Mouse (Mus musculus): ENCODE results near the gene Unc5c. TPM values are rescaled to one million over a fixed set of nuclear protein-coding genes. Genes with fewer than 3 reads are reported as not detected.

The Unc5c gene
- polyA plus RNA-seq, 1 experiment, result 0.22 TPM

GRCm38 (mm10) chr3:141791026-141791780, 326.2 kb downstream of the Unc5c start:
- TF ChIP-seq CTCF (IDR thresholded peaks at IDR 0.05; ENCODE audit: control insufficient read depth, insufficient read depth, insufficient replicate concordance, low read depth, low read length), result no peak
- TF ChIP-seq POLR2A (IDR thresholded peaks at IDR 0.05; ENCODE audit: control insufficient read depth, low read depth, low read length), result no peak
- Histone ChIP-seq H3K4me3 (ENCODE audit: control insufficient read depth, low read depth, low read length) (no peak overlapping the region), H3K27ac (ENCODE audit: control insufficient read depth, insufficient read depth, low read depth, low read length) (no peak overlapping the region), H3K27me3 (ENCODE audit: control insufficient read depth, insufficient read depth, low read length) (no peaks in the 10 kb centered on the region), H3K36me3 (ENCODE audit: control insufficient read depth, insufficient read depth, low read length) (no peaks in the 10 kb centered on the region), H3K4me1 (ENCODE audit: control insufficient read depth, insufficient read depth, low read length) (no peaks in the 10 kb centered on the region)

- TF ChIP-seq CTCF (IDR thresholded peaks at IDR 0.05; ENCODE audit: control insufficient read depth, insufficient read depth, insufficient replicate concordance, low read depth, low read length) (no peak), POLR2A (IDR thresholded peaks at IDR 0.05; ENCODE audit: control insufficient read depth, low read depth, low read length) (no peak)
Measured at GRCm38 (mm10) chr3:141792106-141792505, 327.1 kb downstream of the Unc5c start.

GRCm38 (mm10) chr3:141793755-141794154, 328.7 kb downstream of the Unc5c start:
- Histone ChIP-seq H3K4me3 (ENCODE audit: control insufficient read depth, low read depth, low read length) (no peak overlapping the region), H3K36me3 (ENCODE audit: control insufficient read depth, insufficient read depth, low read length) (no peaks in the 10 kb centered on the region), H3K27me3 (ENCODE audit: control insufficient read depth, insufficient read depth, low read length) (no peaks in the 10 kb centered on the region), H3K4me1 (ENCODE audit: control insufficient read depth, insufficient read depth, low read length) (no peaks in the 10 kb centered on the region), H3K27ac (ENCODE audit: control insufficient read depth, insufficient read depth, low read depth, low read length) (no peak overlapping the region)
- no peak for TF ChIP-seq POLR2A (IDR thresholded peaks at IDR 0.05; ENCODE audit: control insufficient read depth, low read depth, low read length)
- TF ChIP-seq CTCF (IDR thresholded peaks at IDR 0.05; ENCODE audit: control insufficient read depth, insufficient read depth, insufficient replicate concordance, low read depth, low read length), result no peak

More at GRCm38 (mm10) chr3:141792106-141792505, 327.1 kb downstream of the Unc5c start:
- Histone ChIP-seq H3K4me3 (ENCODE audit: control insufficient read depth, low read depth, low read length) (no peak overlapping the region), H3K27me3 (ENCODE audit: control insufficient read depth, insufficient read depth, low read length) (no peaks in the 10 kb centered on the region), H3K36me3 (ENCODE audit: control insufficient read depth, insufficient read depth, low read length) (no peaks in the 10 kb centered on the region), H3K4me1 (ENCODE audit: control insufficient read depth, insufficient read depth, low read length) (no peaks in the 10 kb centered on the region), H3K27ac (ENCODE audit: control insufficient read depth, insufficient read depth, low read depth, low read length) (no peak overlapping the region)

GRCm38 (mm10) chr3:141794371-141794770, 329.4 kb downstream of the Unc5c start:
- H3K27ac ChIP-seq (ENCODE audit: control insufficient read depth, insufficient read depth, low read depth, low read length), result no peak overlapping the region
- H3K27me3 ChIP-seq (ENCODE audit: control insufficient read depth, insufficient read depth, low read length), result no peaks in the 10 kb centered on the region
- no peak overlapping the region for H3K4me3 ChIP-seq (ENCODE audit: control insufficient read depth, low read depth, low read length)
- TF ChIP-seq POLR2A (IDR thresholded peaks at IDR 0.05; ENCODE audit: control insufficient read depth, low read depth, low read length), result no peak
- no peak for TF ChIP-seq CTCF (IDR thresholded peaks at IDR 0.05; ENCODE audit: control insufficient read depth, insufficient read depth, insufficient replicate concordance, low read depth, low read length)
- H3K36me3 ChIP-seq (ENCODE audit: control insufficient read depth, insufficient read depth, low read length), result no peaks in the 10 kb centered on the region
- H3K4me1 ChIP-seq (ENCODE audit: control insufficient read depth, insufficient read depth, low read length), result no peaks in the 10 kb centered on the region

- TF ChIP-seq CTCF (IDR thresholded peaks at IDR 0.05; ENCODE audit: control insufficient read depth, insufficient read depth, insufficient replicate concordance, low read depth, low read length) (no peak), POLR2A (IDR thresholded peaks at IDR 0.05; ENCODE audit: control insufficient read depth, low read depth, low read length) (no peak)
- H3K4me3 ChIP-seq (ENCODE audit: control insufficient read depth, low read depth, low read length), result no peak overlapping the region
- no peak overlapping the region for H3K27ac ChIP-seq (ENCODE audit: control insufficient read depth, insufficient read depth, low read depth, low read length)
- no peaks in the 10 kb centered on the region for H3K36me3 ChIP-seq (ENCODE audit: control insufficient read depth, insufficient read depth, low read length)
- H3K4me1 ChIP-seq (ENCODE audit: control insufficient read depth, insufficient read depth, low read length), result no peaks in the 10 kb centered on the region
- no peaks in the 10 kb centered on the region for H3K27me3 ChIP-seq (ENCODE audit: control insufficient read depth, insufficient read depth, low read length)
Measured at GRCm38 (mm10) chr3:141797372-141797771, 332.4 kb downstream of the Unc5c start.

GRCm38 (mm10) chr3:141797789-141798188, 332.8 kb downstream of the Unc5c start:
- TF ChIP-seq CTCF (IDR thresholded peaks at IDR 0.05; ENCODE audit: control insufficient read depth, insufficient read depth, insufficient replicate concordance, low read depth, low read length), result no peak
- TF ChIP-seq POLR2A (IDR thresholded peaks at IDR 0.05; ENCODE audit: control insufficient read depth, low read depth, low read length), result no peak
- no peak overlapping the region for H3K27ac ChIP-seq (ENCODE audit: control insufficient read depth, insufficient read depth, low read depth, low read length)
- no peaks in the 10 kb centered on the region for H3K36me3 ChIP-seq (ENCODE audit: control insufficient read depth, insufficient read depth, low read length)
- H3K4me3 ChIP-seq (ENCODE audit: control insufficient read depth, low read depth, low read length), result no peak overlapping the region
- H3K27me3 ChIP-seq (ENCODE audit: control insufficient read depth, insufficient read depth, low read length), result no peaks in the 10 kb centered on the region
- H3K4me1 ChIP-seq (ENCODE audit: control insufficient read depth, insufficient read depth, low read length), result no peaks in the 10 kb centered on the region

- H3K27me3 ChIP-seq (ENCODE audit: control insufficient read depth, insufficient read depth, low read length), result no peaks in the 10 kb centered on the region
- H3K4me3 ChIP-seq (ENCODE audit: control insufficient read depth, low read depth, low read length), result no peak overlapping the region
- no peaks in the 10 kb centered on the region for H3K4me1 ChIP-seq (ENCODE audit: control insufficient read depth, insufficient read depth, low read length)
- H3K27ac ChIP-seq (ENCODE audit: control insufficient read depth, insufficient read depth, low read depth, low read length), result no peak overlapping the region
- no peaks in the 10 kb centered on the region for H3K36me3 ChIP-seq (ENCODE audit: control insufficient read depth, insufficient read depth, low read length)
- TF ChIP-seq POLR2A (IDR thresholded peaks at IDR 0.05; ENCODE audit: control insufficient read depth, low read depth, low read length) (no peak), CTCF (IDR thresholded peaks at IDR 0.05; ENCODE audit: control insufficient read depth, insufficient read depth, insufficient replicate concordance, low read depth, low read length) (no peak)
Measured at GRCm38 (mm10) chr3:141804133-141804532, 339.1 kb downstream of the Unc5c start.

All from testis, adult 2 months (tissue).